Mouse (Mus musculus): ENCODE measurements around the gene Csrnp2. TPM values are rescaled to one million over a fixed set of nuclear protein-coding genes. Genes with fewer than 3 reads are reported as not detected.

Csrnp2 gene
- polyA plus RNA-seq, 1 experiment: 24.4 TPM

DNA sequence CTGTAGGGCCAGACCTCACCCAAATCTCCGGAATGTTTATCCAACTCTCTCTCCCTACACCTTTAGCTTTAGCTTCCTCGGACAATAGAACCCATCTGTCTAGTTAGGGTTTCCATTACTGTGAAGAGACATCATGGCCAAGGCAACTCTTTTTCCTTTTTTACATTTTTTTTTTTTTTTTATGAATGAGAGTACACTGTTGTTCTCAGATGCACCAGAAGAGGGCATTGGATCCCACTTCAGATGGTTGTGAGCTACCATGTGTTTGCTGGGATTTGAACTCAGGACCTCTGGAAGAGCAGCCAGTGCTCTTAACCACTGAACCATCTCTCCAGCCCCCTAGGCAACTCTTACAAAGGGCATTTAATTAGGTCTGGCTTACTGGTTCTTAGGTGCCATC is 29.9 kb downstream of the Csrnp2 start:
- H3K4me1 ChIP-seq (ENCODE audit: control insufficient read depth, insufficient read depth, low read length): peaks cover 4% of the 10 kb centered on the region; the same call in 1 of the 2 replicates
- no peak overlapping the region for H3K4me3 ChIP-seq (ENCODE audit: insufficient read depth, low read length)
- no peak overlapping the region for H3K27ac ChIP-seq (ENCODE audit: insufficient read depth, low read length)
- no peak for TF ChIP-seq CTCF (IDR thresholded peaks at IDR 0.05; ENCODE audit: extremely low read depth, insufficient read depth, low read length)
- TF ChIP-seq POLR2A (IDR thresholded peaks at IDR 0.05; ENCODE audit: extremely low read depth, insufficient read depth, low read length): no peak

DNA sequence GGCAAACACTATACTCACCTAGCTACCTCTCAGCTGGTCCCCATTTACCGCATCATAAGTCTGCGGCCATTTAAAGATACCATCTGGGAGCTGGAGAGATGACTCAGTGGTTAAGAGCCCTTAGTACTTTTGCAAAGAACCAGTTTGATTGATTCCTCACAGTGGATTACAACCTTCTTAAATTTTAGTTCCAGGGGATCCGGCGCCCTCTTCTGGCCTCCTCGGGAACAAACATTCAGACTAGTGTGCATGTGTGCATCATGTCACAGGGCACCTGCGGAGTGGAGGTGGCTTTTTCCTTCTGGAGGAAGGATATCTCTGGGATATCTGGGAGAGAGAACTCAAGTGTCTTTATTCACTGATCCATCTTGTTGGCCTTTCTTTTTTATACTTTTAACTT is 31.6 kb downstream of the Csrnp2 start:
- H3K4me1 ChIP-seq (ENCODE audit: control insufficient read depth, insufficient read depth, low read length): peaks cover 2% of the 10 kb centered on the region; the same call in 1 of the 2 replicates
- no peak overlapping the region for H3K4me3 ChIP-seq (ENCODE audit: insufficient read depth, low read length)
- no peak overlapping the region for H3K27ac ChIP-seq (ENCODE audit: insufficient read depth, low read length)
- TF ChIP-seq POLR2A (IDR thresholded peaks at IDR 0.05; ENCODE audit: extremely low read depth, insufficient read depth, low read length) (no peak), CTCF (IDR thresholded peaks at IDR 0.05; ENCODE audit: extremely low read depth, insufficient read depth, low read length) (peak; percentile 60)

DNA sequence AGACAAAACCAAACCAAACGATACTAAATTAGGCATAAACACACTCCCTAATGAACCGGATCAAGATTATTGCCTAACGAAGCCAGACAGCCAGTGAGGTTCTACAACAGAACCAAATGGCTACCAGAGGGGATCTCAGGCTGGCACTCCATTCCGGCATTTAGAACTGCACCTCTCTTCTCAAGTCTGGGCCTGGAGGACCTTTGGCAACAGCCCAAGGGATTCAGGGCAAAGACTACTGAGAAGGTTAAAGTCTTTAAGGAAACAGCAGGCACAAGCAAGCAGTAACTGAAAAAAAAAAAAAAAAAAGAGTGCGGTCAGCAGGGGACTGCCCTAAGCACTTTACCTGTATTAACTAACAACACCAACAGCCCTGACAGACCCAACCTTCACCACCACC is 33.2 kb downstream of the Csrnp2 start:
- no peak for TF ChIP-seq CTCF (IDR thresholded peaks at IDR 0.05; ENCODE audit: extremely low read depth, insufficient read depth, low read length)
- no peak for TF ChIP-seq POLR2A (IDR thresholded peaks at IDR 0.05; ENCODE audit: extremely low read depth, insufficient read depth, low read length)
- Histone ChIP-seq H3K4me1 (ENCODE audit: control insufficient read depth, insufficient read depth, low read length) (no peaks in the 10 kb centered on the region), H3K4me3 (ENCODE audit: insufficient read depth, low read length) (no peak overlapping the region), H3K27ac (ENCODE audit: insufficient read depth, low read length) (no peak overlapping the region)

DNA sequence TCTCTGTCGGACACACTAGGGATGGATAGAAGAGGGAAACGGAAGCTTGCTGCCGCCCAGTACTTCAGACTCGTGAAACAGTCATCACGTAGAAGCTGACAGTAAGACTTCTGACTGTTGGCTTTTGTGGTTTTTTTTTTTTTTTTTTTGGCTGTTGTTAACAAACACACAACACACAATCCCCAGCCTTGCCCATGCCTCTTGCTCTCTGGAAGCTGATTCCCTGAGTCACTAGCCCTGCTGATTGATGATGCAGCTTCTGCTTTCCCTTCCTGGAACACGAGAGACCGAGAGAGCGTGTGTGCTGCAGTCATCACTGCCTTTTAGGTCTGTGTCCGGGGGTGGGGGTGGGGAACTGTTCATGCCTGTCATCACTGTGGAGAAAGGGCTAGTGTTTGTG is 33.6 kb downstream of the Csrnp2 start:
- Histone ChIP-seq H3K4me3 (ENCODE audit: insufficient read depth, low read length) (no peak overlapping the region), H3K4me1 (ENCODE audit: control insufficient read depth, insufficient read depth, low read length) (no peaks in the 10 kb centered on the region), H3K27ac (ENCODE audit: insufficient read depth, low read length) (no peak overlapping the region)
- no peak for TF ChIP-seq CTCF (IDR thresholded peaks at IDR 0.05; ENCODE audit: extremely low read depth, insufficient read depth, low read length)
- no peak for TF ChIP-seq POLR2A (IDR thresholded peaks at IDR 0.05; ENCODE audit: extremely low read depth, insufficient read depth, low read length)

DNA sequence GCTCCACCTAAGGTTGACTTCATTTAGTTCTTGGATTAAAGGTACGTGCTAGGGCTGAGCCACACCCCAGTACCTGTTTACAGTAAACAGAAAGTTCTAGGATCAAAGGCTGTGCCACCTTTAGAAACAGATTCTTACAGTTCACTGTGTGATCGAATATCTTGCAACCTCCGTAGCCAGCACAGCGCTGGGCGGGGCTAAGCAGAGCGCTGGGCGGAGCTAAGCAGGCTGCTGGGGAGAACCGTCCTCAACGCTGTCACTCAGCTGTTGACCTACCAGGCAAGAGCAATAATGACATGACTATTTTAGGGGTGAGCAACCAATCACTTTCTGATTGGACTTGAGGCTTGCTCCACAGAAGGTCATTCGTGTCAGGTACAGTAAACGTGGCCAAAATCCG is 34.3 kb downstream of the Csrnp2 start:
- no peaks in the 10 kb centered on the region for H3K4me1 ChIP-seq (ENCODE audit: control insufficient read depth, insufficient read depth, low read length)
- TF ChIP-seq CTCF (IDR thresholded peaks at IDR 0.05; ENCODE audit: extremely low read depth, insufficient read depth, low read length) (no peak), POLR2A (IDR thresholded peaks at IDR 0.05; ENCODE audit: extremely low read depth, insufficient read depth, low read length) (no peak)
- no peak overlapping the region for H3K27ac ChIP-seq (ENCODE audit: insufficient read depth, low read length)
- no peak overlapping the region for H3K4me3 ChIP-seq (ENCODE audit: insufficient read depth, low read length)

DNA sequence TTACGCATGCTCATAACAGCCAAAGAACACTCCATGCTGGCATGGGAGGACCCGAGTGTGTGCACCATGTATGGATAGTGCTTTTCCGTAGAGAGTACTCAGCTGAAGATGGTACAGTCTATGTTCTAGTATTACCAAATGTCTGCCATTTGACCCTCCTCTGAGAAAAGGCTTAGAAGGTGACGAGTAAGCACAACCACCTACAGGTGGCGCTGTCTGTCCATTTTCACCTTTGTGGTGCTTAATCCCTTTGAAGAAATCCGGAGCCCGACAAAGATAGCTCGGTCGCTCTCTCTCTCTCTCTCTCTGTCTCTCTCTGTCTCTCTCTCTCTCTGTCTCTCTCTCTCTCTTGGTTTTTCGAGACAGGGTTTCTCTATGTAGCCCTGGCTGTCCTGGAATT is 37.2 kb downstream of the Csrnp2 start:
- TF ChIP-seq POLR2A (IDR thresholded peaks at IDR 0.05; ENCODE audit: extremely low read depth, insufficient read depth, low read length): no peak
- TF ChIP-seq CTCF (IDR thresholded peaks at IDR 0.05; ENCODE audit: extremely low read depth, insufficient read depth, low read length): peak; percentile 62
- Histone ChIP-seq H3K4me1 (ENCODE audit: control insufficient read depth, insufficient read depth, low read length) (no peaks in the 10 kb centered on the region), H3K27ac (ENCODE audit: insufficient read depth, low read length) (no peak overlapping the region), H3K4me3 (ENCODE audit: insufficient read depth, low read length) (no peak overlapping the region)

DNA sequence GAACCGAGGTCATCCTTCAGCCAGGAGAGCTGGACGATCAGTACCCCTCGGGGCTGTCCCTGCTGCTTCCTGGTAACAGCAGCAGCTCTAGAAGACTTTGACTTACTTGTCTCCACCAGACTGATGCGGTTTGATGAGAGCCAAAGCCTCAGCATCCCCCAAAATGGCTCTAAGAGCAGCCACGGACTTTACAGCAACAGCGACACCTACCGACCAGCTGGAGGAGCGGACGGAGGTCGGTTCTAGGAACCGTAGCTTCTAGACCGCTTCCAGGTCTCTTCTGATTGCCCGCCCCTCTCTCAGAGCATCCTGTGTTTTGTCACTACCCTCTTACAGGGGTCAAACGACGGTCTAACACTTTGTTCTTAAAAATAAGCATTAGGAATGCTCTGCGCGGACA is 37.9 kb downstream of the Csrnp2 start:
- no peak for TF ChIP-seq POLR2A (IDR thresholded peaks at IDR 0.05; ENCODE audit: extremely low read depth, insufficient read depth, low read length)
- peak; percentile 95 for TF ChIP-seq CTCF (IDR thresholded peaks at IDR 0.05; ENCODE audit: extremely low read depth, insufficient read depth, low read length)
- Histone ChIP-seq H3K4me3 (ENCODE audit: insufficient read depth, low read length) (no peak overlapping the region), H3K4me1 (ENCODE audit: control insufficient read depth, insufficient read depth, low read length) (no peaks in the 10 kb centered on the region), H3K27ac (ENCODE audit: insufficient read depth, low read length) (no peak overlapping the region)

DNA sequence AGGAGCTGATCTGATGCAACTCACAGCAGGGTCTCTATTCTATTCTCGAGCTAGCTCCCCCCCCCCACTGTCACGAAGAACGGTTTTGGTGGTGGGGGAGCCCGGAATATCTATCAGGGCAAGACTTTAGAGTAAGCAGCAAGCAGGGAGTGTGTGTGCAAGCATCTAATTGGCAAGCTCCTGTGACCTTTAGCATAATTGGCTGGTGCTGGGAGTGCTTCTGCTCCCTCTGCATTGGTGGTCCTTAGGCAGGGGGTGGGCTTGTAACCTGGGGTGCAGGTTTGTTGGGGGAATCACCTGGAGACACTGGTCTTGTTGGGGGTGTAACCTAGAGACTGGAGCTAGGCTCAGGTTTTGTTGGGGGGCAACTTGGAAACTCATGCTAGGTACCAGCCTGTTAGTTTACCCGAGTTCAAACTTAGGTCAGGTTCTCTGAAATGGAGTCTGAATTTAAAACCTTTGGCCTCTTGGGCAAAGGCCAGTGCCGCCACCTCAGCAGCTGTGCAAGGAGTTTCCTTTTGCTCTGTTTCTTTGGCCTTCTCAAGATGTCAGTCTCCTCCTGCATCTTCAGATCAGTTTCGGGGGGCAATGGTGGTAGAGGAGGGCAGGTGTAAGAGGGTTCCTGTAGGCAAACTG is 38.8 kb downstream of the Csrnp2 start:
- no peak for TF ChIP-seq CTCF (IDR thresholded peaks at IDR 0.05; ENCODE audit: extremely low read depth, insufficient read depth, low read length)
- TF ChIP-seq POLR2A (IDR thresholded peaks at IDR 0.05; ENCODE audit: extremely low read depth, insufficient read depth, low read length): no peak
- H3K27ac ChIP-seq (ENCODE audit: insufficient read depth, low read length): no peak overlapping the region
- no peak overlapping the region for H3K4me3 ChIP-seq (ENCODE audit: insufficient read depth, low read length)
- H3K4me1 ChIP-seq (ENCODE audit: control insufficient read depth, insufficient read depth, low read length): no peaks in the 10 kb centered on the region

DNA sequence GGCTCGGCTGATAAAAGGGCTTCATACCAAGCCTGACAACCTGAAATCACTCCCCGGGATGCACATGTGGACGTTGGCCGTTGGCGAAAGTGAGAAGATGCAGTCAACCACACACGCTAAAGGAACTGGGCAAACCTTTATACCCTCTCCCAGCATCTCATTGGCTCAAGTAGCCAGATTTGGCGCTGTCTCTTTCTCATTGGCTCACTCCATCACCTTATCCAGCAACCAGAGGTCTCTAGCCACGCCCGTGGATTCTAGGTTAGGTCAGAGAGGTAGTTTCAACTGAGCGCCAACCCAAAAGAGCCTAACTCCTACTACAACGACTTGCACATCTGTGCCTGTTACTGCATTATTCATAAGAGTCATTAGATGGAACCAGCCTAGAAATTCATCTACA is 42.8 kb downstream of the Csrnp2 start:
- TF ChIP-seq CTCF (IDR thresholded peaks at IDR 0.05; ENCODE audit: extremely low read depth, insufficient read depth, low read length) (no peak), POLR2A (IDR thresholded peaks at IDR 0.05; ENCODE audit: extremely low read depth, insufficient read depth, low read length) (no peak)
- Histone ChIP-seq H3K4me3 (ENCODE audit: insufficient read depth, low read length) (no peak overlapping the region), H3K4me1 (ENCODE audit: control insufficient read depth, insufficient read depth, low read length) (no peaks in the 10 kb centered on the region), H3K27ac (ENCODE audit: insufficient read depth, low read length) (no peak overlapping the region)

DNA sequence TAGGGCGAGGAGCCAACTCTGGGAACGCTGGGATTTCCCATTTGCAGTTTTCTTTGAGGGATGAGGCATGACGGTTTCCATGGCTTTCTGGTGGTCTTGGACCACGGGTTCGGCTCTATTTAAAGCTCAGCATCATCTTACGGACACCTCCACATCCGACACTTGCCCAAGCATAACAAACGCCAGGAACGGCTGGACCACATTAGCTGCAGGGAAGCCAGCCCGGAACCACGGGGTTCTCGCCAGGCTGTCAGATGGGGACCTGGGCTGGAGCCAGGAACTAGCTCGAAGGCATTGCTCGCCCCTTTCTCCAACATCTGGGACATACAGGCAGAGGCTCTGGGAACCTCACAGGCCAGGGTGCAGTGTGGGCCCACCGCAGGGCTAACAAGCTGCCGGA is 44.0 kb downstream of the Csrnp2 start:
- TF ChIP-seq POLR2A (IDR thresholded peaks at IDR 0.05; ENCODE audit: extremely low read depth, insufficient read depth, low read length) (no peak), CTCF (IDR thresholded peaks at IDR 0.05; ENCODE audit: extremely low read depth, insufficient read depth, low read length) (no peak)
- H3K4me1 ChIP-seq (ENCODE audit: control insufficient read depth, insufficient read depth, low read length): no peaks in the 10 kb centered on the region
- H3K4me3 ChIP-seq (ENCODE audit: insufficient read depth, low read length): 0 out of 2 replicates have a peak overlapping the region, but pooled peaks have one; percentile 10

More for the DNA sequence above, 44.0 kb downstream of the Csrnp2 start:
- H3K27ac ChIP-seq (ENCODE audit: insufficient read depth, low read length): no peak overlapping the region

All from cortical plate, adult 2 months (tissue).